Mouse (Mus musculus) liver, postnatal 0 days (tissue): ENCODE measurements at regions not wholly inside any gene's neighbourhood (a gene's known extent, or its start where the extent isn't known, plus 50 kb on each side); places are given as distances from the start of the nearest gene placed in this dataset.

Source experiments
- ATAC-seq: fragments of 200-750 bp; cut with Nextera tagmentation; 2 replicates; pipeline ENCODE4 v1.8.0; 2017; ENCODE audit warnings: mild to moderate bottlenecking, moderate library complexity
- DNase-seq: peaks from one replicate; pipeline ENCODE4 v3.0.0-alpha.2; 2016
- H3K27ac ChIP-seq: fragments of 300-500 bp; sonication (generic); 2 replicates; pipeline ENCODE4 v1.5.1; 2014; ENCODE audit warnings: antibody characterized with exemption, moderate library complexity, mild to moderate bottlenecking, low read depth
- H3K27me3 ChIP-seq: fragments of 300-500 bp; sonication (generic); 2 replicates; pipeline ENCODE4 v1.6.1; 2014; ENCODE audit warnings: low read length, control low read depth, mixed read lengths; ENCODE audit not compliant: insufficient read depth
- H3K36me3 ChIP-seq: fragments of 300-500 bp; sonication (generic); replicated peaks from 2 replicates; pipeline ENCODE4 v1.6.1; 2014; ENCODE audit warnings: mild to moderate bottlenecking, control low read depth, low read length, moderate library complexity, mixed read lengths; ENCODE audit not compliant: insufficient read depth
- H3K4me1 ChIP-seq: fragments of 300-500 bp; sonication (generic); 2 replicates; pipeline ENCODE4 v1.6.1; 2014; ENCODE audit warnings: antibody characterized with exemption, mild to moderate bottlenecking, control low read depth; ENCODE audit not compliant: insufficient read depth
- H3K4me2 ChIP-seq: fragments of 300-500 bp; sonication (generic); 2 replicates; pipeline ENCODE4 v1.6.1; 2014; ENCODE audit warnings: low read depth, mild to moderate bottlenecking, low read length, moderate library complexity, mixed read lengths
- H3K4me3 ChIP-seq: fragments of 300-500 bp; sonication (generic); 2 replicates; pipeline ENCODE4 v1.5.1; 2014; ENCODE audit warnings: low read depth, low read length
- H3K9ac ChIP-seq: fragments of 300-500 bp; sonication (generic); replicated peaks from 2 replicates; pipeline ENCODE4 v1.6.1; 2014; ENCODE audit warnings: mild to moderate bottlenecking, moderate library complexity
- H3K9me3 ChIP-seq: fragments of 300-500 bp; sonication (generic); 2 replicates; pipeline ENCODE4 v1.6.1; 2016; ENCODE audit warnings: mild to moderate bottlenecking, control low read depth, low read length, mixed read lengths
- CTCF ChIP-seq: sonication (generic); IDR thresholded peaks from 2 replicates; pipeline ENCODE4 v1.5.1; 2016; ENCODE audit warnings: antibody characterized with exemption, low read depth
- EP300 ChIP-seq: IDR thresholded peaks from 2 replicates; pipeline ENCODE4 v1.6.1; 2016; ENCODE audit warnings: antibody characterized with exemption, low read depth, mild to moderate bottlenecking
- WGBS: fragments of 180-500 bp; shearing (Covaris S2); extraction: QIAGEN DNeasy Blood & Tissue Kit; methylation state at CpG from one replicate; pipeline ENCODE4 v1.1.7; 2014; ENCODE audit not compliant: insufficient replicate concordance; 5-methylcytosine and 5-hydroxymethylcytosine counted together

DNA sequence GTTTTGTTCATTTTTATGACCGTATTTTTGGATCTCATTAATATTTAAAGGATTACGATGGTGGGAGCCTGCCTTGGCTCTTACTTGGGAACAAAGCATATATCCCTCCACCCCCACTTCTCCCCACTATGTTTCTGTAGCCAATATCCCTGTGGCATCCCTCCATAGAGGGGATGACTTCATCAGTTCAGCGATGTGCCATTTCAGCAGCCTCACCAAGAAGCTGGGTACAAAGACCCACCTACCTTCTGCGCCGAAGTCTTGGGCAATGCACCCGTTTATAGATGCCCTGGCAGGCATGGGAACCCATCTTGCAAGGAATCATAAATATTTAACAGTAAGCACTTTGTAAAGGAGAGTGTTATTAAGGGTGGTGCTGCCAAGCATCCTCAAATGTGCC, 113.1 kb upstream of the Ntm start:
- Histone ChIP-seq H3K4me3 (no peak overlapping the region), H3K9ac (no peak overlapping the region), H3K27ac (no peak overlapping the region), H3K27me3 (no peaks in the 10 kb centered on the region), H3K9me3 (no peaks in the 10 kb centered on the region), H3K4me1 (no peaks in the 10 kb centered on the region), H3K36me3 (no peaks in the 10 kb centered on the region), H3K4me2 (no peak overlapping the region)
- TF ChIP-seq CTCF (no peak), EP300 (no peak)
- ATAC-seq (no peak), DNase-seq (no peak)
- 74% methylated on average over 6 of the region's 6 CpGs for WGBS

DNA sequence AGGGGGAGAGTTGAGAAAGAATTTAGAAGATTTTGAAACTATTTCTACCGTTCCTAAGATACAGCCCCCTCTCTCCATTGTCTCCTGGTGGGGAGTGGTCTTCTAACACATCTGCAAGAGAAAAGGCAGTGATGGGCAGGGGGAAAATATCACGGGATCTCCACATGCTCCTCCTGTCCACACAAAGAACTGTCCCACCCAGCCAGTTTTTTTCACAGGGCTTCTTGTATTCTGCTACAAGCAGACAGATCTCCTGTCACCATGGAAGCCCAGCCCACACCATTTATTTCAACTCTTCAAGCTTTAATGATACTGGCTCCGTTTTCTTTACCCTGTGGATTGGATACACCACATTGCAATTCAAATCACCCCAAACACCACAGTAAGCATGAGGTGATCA, 113.5 kb upstream of the Ntm start:
- Histone ChIP-seq H3K4me1 (no peaks in the 10 kb centered on the region), H3K9ac (no peak overlapping the region), H3K4me2 (no peak overlapping the region), H3K27me3 (no peaks in the 10 kb centered on the region), H3K4me3 (no peak overlapping the region), H3K36me3 (no peaks in the 10 kb centered on the region), H3K9me3 (no peaks in the 10 kb centered on the region), H3K27ac (no peak overlapping the region)
- no peak for TF ChIP-seq CTCF
- no peak for TF ChIP-seq EP300
- 39% methylated on average over 3 of the region's 3 CpGs for WGBS
- DNase-seq: no peak
- ATAC-seq: no peak

DNA sequence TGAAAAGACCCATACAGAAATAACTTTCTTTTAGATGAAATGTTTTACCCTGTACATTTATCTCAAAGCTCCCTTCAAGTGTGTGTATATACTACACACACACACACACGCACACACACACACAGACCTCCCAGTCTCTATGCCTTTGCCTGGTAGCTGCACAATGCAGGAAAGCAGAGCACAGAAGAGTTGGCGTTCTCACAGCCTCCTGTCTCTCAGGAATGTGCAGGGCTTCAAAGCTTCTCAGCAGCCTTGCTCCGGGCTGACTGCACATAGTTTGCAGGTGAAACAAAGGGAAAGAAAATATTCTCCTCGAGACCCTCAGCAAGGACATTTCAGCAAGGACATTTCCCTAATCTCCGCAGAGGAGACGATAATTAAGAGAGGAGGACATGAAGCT, 139.0 kb upstream of the Ntm start:
- no peak for ATAC-seq
- Histone ChIP-seq H3K9ac (no peak overlapping the region), H3K9me3 (no peaks in the 10 kb centered on the region), H3K4me3 (no peak overlapping the region), H3K4me1 (no peaks in the 10 kb centered on the region), H3K36me3 (no peaks in the 10 kb centered on the region), H3K4me2 (no peak overlapping the region), H3K27me3 (no peaks in the 10 kb centered on the region), H3K27ac (no peak overlapping the region)
- 52% methylated on average over 6 of the region's 6 CpGs for WGBS
- no peak for TF ChIP-seq EP300
- TF ChIP-seq CTCF: no peak
- no peak for DNase-seq

DNA sequence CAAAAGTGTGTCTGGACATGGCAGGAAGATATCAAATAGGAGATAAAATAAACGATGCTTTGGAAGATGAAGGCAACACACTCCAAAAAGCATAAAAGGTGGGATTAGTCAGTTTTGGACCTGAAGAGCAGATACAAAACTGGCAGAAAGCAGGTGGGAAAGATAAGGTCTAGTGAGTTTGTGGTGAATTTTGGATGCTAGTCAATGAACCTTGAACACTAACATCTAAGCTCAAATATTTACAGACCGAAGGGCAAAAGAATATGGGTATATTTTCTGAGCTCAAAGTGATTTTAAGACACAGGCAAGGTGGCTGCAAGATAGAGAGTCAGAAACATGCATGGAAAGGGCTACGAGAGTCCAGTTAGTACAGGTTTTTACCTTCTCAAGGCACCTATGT, 159.4 kb upstream of the Ntm start:
- no peak overlapping the region for H3K4me2 ChIP-seq
- H3K27me3 ChIP-seq: no peaks in the 10 kb centered on the region
- H3K9ac ChIP-seq: no peak overlapping the region
- H3K9me3 ChIP-seq: no peaks in the 10 kb centered on the region
- WGBS: 70% methylated on average over 3 of the region's 3 CpGs
- no peak for ATAC-seq
- TF ChIP-seq CTCF (no peak), EP300 (no peak)
- no peak overlapping the region for H3K27ac ChIP-seq
- no peak overlapping the region for H3K4me3 ChIP-seq
- no peak for DNase-seq
- H3K4me1 ChIP-seq: peaks cover 10% of the 10 kb centered on the region; the same call in 1 of the 2 replicates
- H3K36me3 ChIP-seq: no peaks in the 10 kb centered on the region

DNA sequence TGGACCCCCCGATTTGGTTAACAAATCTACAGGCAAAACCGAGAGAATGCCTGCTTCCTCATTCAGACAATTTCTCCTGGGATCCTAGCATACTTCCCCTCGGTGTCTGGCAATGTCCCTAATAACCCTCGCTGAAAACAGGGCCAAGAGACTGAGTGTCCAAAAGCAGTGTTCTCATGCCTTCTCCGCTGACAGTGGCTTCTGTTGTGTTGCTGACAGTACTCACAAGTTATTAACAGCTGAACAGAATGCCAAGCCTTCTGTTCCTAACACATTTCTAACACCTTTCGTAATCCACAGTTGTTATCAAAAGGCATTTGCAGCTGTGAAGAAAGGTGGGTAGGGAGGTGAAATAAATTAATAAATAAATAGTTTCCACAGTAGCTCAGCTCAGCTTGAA, 166.2 kb upstream of the Ntm start:
- no peak for ATAC-seq
- H3K4me2 ChIP-seq: no peak overlapping the region
- TF ChIP-seq EP300 (no peak), CTCF (no peak)
- no peak for DNase-seq
- H3K36me3 ChIP-seq: no peaks in the 10 kb centered on the region
- H3K4me3 ChIP-seq: no peak overlapping the region
- H3K9me3 ChIP-seq: no peaks in the 10 kb centered on the region
- H3K9ac ChIP-seq: no peak overlapping the region
- no peaks in the 10 kb centered on the region for H3K27me3 ChIP-seq
- WGBS: 57% methylated on average over 6 of the region's 6 CpGs
- no peak overlapping the region for H3K27ac ChIP-seq
- H3K4me1 ChIP-seq: no peaks in the 10 kb centered on the region

DNA sequence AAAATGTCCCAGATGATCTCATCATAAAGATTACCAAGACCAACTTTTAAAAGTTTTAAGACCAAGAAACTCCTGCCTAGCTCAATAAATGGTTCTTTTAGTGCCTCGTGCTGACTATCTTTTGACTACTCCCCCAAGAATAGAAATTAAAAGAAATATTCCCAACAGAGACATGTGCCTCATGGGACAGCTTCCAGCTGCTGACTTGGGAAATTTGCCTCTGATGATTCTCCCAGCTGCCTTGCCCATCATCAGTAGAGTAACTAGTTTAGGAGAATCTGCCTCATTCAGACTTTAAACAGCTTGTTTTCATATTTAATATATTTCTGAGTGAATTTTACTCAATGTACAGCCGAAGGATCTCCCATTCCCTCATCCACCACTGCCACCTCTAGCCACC, 168.7 kb upstream of the Ntm start:
- ATAC-seq: no peak
- Histone ChIP-seq H3K4me2 (no peak overlapping the region), H3K36me3 (no peaks in the 10 kb centered on the region), H3K4me1 (no peaks in the 10 kb centered on the region), H3K27ac (no peak overlapping the region), H3K9ac (no peak overlapping the region), H3K27me3 (no peaks in the 10 kb centered on the region), H3K4me3 (no peak overlapping the region), H3K9me3 (no peaks in the 10 kb centered on the region)
- no peak for DNase-seq
- WGBS: 75% methylated on average over 2 of the region's 2 CpGs
- TF ChIP-seq EP300: no peak
- TF ChIP-seq CTCF: no peak

DNA sequence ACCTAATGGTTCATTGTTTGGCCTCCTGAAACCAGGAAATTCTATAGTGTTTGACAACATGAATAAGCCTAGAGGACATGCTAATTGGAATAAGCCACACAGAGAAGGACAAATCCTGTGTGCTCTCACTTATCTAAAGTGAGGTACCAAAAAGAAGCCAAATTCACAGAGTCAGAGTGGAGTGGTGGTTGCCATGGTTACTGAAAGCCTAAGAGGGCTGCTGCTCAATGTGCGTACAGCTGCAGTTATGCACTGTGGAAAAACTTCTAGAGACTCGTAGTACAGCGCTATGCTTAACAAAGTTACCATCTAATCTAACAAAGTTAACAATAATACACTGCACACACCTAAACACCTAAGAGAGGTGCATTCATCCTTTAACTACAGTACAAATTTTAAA, 171.4 kb upstream of the Ntm start:
- Histone ChIP-seq H3K27me3 (no peaks in the 10 kb centered on the region), H3K4me2 (no peak overlapping the region), H3K4me1 (no peaks in the 10 kb centered on the region), H3K27ac (no peak overlapping the region), H3K9ac (no peak overlapping the region), H3K36me3 (no peaks in the 10 kb centered on the region), H3K9me3 (no peaks in the 10 kb centered on the region), H3K4me3 (no peak overlapping the region)
- TF ChIP-seq CTCF (no peak), EP300 (no peak)
- no peak for ATAC-seq
- no peak for DNase-seq
- 80% methylated on average over 3 of the region's 3 CpGs for WGBS
